Mouse (Mus musculus): ENCODE measurements around the gene Shoc2. TPM values are rescaled to one million over a fixed set of nuclear protein-coding genes. Genes with fewer than 3 reads are reported as not detected.
"Not testable (repeated sequence)": the region's sequence is repeated elsewhere in the genome, so short reads cannot be mapped to it uniquely, and the experiment has no call there.

Shoc2 gene
- total RNA-seq (2021), result 10 to 100 TPM; 75.7 to 85.3 TPM

GRCm38 (mm10) chr19:53943802-53944785, at the start of gene Shoc2, which contains the start of gene Bbip1:
Gene Shoc2, plus strand, starts transcription at chr19:53944306.
Gene Bbip1, minus strand, starts transcription at chr19:53944627.
- intact Hi-C loops (cut with DNase I), result loop anchor here (5.0 kb wide), 1 partner anchor 1263 kb away; no protein-coding TSS in a partner anchor
- peak; percentile 100 for DNase-seq

GRCm38 (mm10) chr19:53894538-53895121, 49.5 kb upstream of the Shoc2 start:
- intact Hi-C loops (cut with DNase I), result no loop called here
- DNase-seq, result no peak

- DNase-seq, result no peak
- intact Hi-C loops (cut with DNase I), result no loop called here
Observed at GRCm38 (mm10) chr19:53898046-53898445, 46.1 kb upstream of the Shoc2 start.

- DNase-seq, result no peak
- intact Hi-C loops (cut with DNase I), result no loop called here
Observed at GRCm38 (mm10) chr19:53898498-53898897, 45.6 kb upstream of the Shoc2 start.

- no peak for DNase-seq
- intact Hi-C loops (cut with DNase I), result no loop called here
Observed at GRCm38 (mm10) chr19:53898970-53899900, 44.9 kb upstream of the Shoc2 start.

- intact Hi-C loops (cut with DNase I), result loop anchor here (10.0 kb wide), 1 partner anchor 135 kb away; no protein-coding TSS in a partner anchor
- DNase-seq, result no peak
Observed at GRCm38 (mm10) chr19:53899941-53900610, 44.0 kb upstream of the Shoc2 start.

GRCm38 (mm10) chr19:53901931-53902738, 42.0 kb upstream of the Shoc2 start:
- DNase-seq, result no peak

GRCm38 (mm10) chr19:53902739-53903487, 41.2 kb upstream of the Shoc2 start:
- DNase-seq, result peak; percentile 99
- intact Hi-C loops (cut with DNase I), result loop anchor here (10.0 kb wide), 1 partner anchor 138 kb away; no protein-coding TSS in a partner anchor

More at GRCm38 (mm10) chr19:53901931-53902738, 42.0 kb upstream of the Shoc2 start:
- intact Hi-C loops (cut with DNase I), result loop anchor here (10.0 kb wide), 1 partner anchor 137 kb away; no protein-coding TSS in a partner anchor

GRCm38 (mm10) chr19:53903507-53904321, 40.4 kb upstream of the Shoc2 start:
- intact Hi-C loops (cut with DNase I), result loop anchor here (10.0 kb wide), 1 partner anchor 139 kb away; no protein-coding TSS in a partner anchor
- DNase-seq, result peak; percentile 67

- no peak for DNase-seq
- intact Hi-C loops (cut with DNase I), result loop anchor here (10.0 kb wide), 1 partner anchor 140 kb away; no protein-coding TSS in a partner anchor
Observed at GRCm38 (mm10) chr19:53904833-53905480, 39.1 kb upstream of the Shoc2 start.

- DNase-seq, result no peak
- intact Hi-C loops (cut with DNase I), result loop anchor here (10.0 kb wide), 1 partner anchor 141 kb away; no protein-coding TSS in a partner anchor
Observed at GRCm38 (mm10) chr19:53906033-53906702, 37.9 kb upstream of the Shoc2 start.

GRCm38 (mm10) chr19:53906703-53907070, 37.4 kb upstream of the Shoc2 start:
- intact Hi-C loops (cut with DNase I), result loop anchor here (10.0 kb wide), 1 partner anchor 142 kb away; no protein-coding TSS in a partner anchor
- not testable (repeated sequence) for DNase-seq

GRCm38 (mm10) chr19:53914950-53915349, 29.2 kb upstream of the Shoc2 start:
- intact Hi-C loops (cut with DNase I), result no loop called here
- DNase-seq, result no peak

- intact Hi-C loops (cut with DNase I), result no loop called here
- no peak for DNase-seq
Observed at GRCm38 (mm10) chr19:53919541-53919940, 24.6 kb upstream of the Shoc2 start.

GRCm38 (mm10) chr19:53921996-53922395, 22.1 kb upstream of the Shoc2 start:
- DNase-seq, result not testable (repeated sequence)
- intact Hi-C loops (cut with DNase I), result loop anchor here (5.0 to 10.0 kb wide), 2 partner anchors 290 to 1153 kb away; no protein-coding TSS in a partner anchor

GRCm38 (mm10) chr19:53925338-53925751, 18.8 kb upstream of the Shoc2 start:
- DNase-seq, result peak; percentile 30
- intact Hi-C loops (cut with DNase I), result loop anchor here (5.0 to 10.0 kb wide), 2 partner anchors 158 to 1149 kb away; no protein-coding TSS in a partner anchor
